Mouse (Mus musculus): ENCODE results near the gene Zfp872. TPM values are rescaled to one million over a fixed set of nuclear protein-coding genes. Genes with fewer than 3 reads are reported as not detected.
"Not testable (repeated sequence)": the region's sequence is repeated elsewhere in the genome, so short reads cannot be mapped to it uniquely, and the experiment has no call there.

The Zfp872 gene
- polyA plus RNA-seq (2016; fragmentation: Nextera tagmentation; extraction: Ambion mirVana): 0.09 and 0.16 TPM in 2 replicates

- peak within 1 kb of the TSS; percentile 73 for H3K4me2 ChIP-seq
- ATAC-seq (ENCODE audit: insufficient number of reproducible peaks, insufficient read depth, low FRiP score, low TSS enrichment, low read depth): peak; percentile 59
- H3K27ac ChIP-seq: no peak within 1 kb of the TSS
- H3K9ac ChIP-seq (replicated peaks): peak within 1 kb of the TSS; percentile 52
- H3K4me3 ChIP-seq (replicated peaks): peak within 1 kb of the TSS; percentile 46
- H3K36me3 ChIP-seq: no peaks in the 10 kb centered on the region
- H3K9me3 ChIP-seq: peaks cover 14% of the 10 kb centered on the region; the same call in 1 of the 2 replicates
- H3K27me3 ChIP-seq: peaks cover 16% of the 10 kb centered on the region
- 13% methylated on average over 43 of the region's 43 CpGs for WGBS
- no peaks in the 10 kb centered on the region for H3K4me1 ChIP-seq (replicated peaks)
Observed at GRCm38 (mm10) chr9:22188025-22188611, at the start of gene Zfp872. Gene Zfp872 (plus strand): TSS chr9:22188090.

DNA sequence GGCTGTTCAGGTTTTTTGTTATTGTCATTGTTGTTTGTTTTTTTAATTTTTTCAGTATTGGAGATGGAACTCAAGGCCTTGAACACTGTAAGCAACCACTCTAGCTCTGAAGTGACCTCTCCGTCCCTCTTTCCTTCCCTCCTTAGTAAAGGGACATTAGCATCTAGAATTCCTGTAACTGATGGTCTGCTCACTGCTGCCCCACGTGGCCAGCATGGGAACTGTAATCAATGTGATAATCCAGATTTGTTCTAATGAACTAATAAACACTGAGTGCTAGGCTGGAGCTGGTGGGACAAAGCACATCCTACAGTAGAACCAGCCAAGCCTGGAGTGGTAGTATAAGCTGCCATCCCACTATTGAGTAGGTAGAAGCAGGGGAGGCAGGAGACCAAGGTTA, 49.4 kb upstream of the Zfp872 start:
- no peak for ATAC-seq (ENCODE audit: insufficient number of reproducible peaks, insufficient read depth, low FRiP score, low TSS enrichment, low read depth)
- no peak overlapping the region for H3K27ac ChIP-seq
- peaks cover 16% of the 10 kb centered on the region; the same call in 1 of the 2 replicates for H3K27me3 ChIP-seq
- H3K9me3 ChIP-seq: no peaks in the 10 kb centered on the region
- no peak overlapping the region for H3K4me3 ChIP-seq (replicated peaks)
- 42% methylated on average over 2 of the region's 2 CpGs for WGBS
- H3K4me2 ChIP-seq: no peak overlapping the region
- peaks cover 5% of the 10 kb centered on the region; the same call in 1 of the 2 replicates for H3K4me1 ChIP-seq (replicated peaks)
- H3K36me3 ChIP-seq: no peaks in the 10 kb centered on the region
- H3K9ac ChIP-seq (replicated peaks): no peak overlapping the region

- Histone ChIP-seq H3K9ac (replicated peaks) (no peak overlapping the region), H3K4me2 (no peak overlapping the region), H3K4me3 (replicated peaks) (no peak overlapping the region), H3K27me3 (peaks cover 15% of the 10 kb centered on the region; the same call in 1 of the 2 replicates), H3K27ac (no peak overlapping the region), H3K36me3 (no peaks in the 10 kb centered on the region), H3K9me3 (no peaks in the 10 kb centered on the region), H3K4me1 (replicated peaks) (peaks cover 5% of the 10 kb centered on the region; the same call in 1 of the 2 replicates)
- no peak for ATAC-seq (ENCODE audit: insufficient number of reproducible peaks, insufficient read depth, low FRiP score, low TSS enrichment, low read depth)
- WGBS: 87% methylated on average over 5 of the region's 5 CpGs
Observed at GRCm38 (mm10) chr9:22139746-22140145, 48.1 kb upstream of the Zfp872 start.

- Histone ChIP-seq H3K4me1 (replicated peaks) (no peaks in the 10 kb centered on the region), H3K36me3 (no peaks in the 10 kb centered on the region), H3K27me3 (no peaks in the 10 kb centered on the region), H3K4me3 (replicated peaks) (no peak overlapping the region), H3K9me3 (peaks cover 8% of the 10 kb centered on the region; the same call in 1 of the 2 replicates), H3K9ac (replicated peaks) (no peak overlapping the region), H3K27ac (no peak overlapping the region), H3K4me2 (no peak overlapping the region)
- ATAC-seq (ENCODE audit: insufficient number of reproducible peaks, insufficient read depth, low FRiP score, low TSS enrichment, low read depth): peak; percentile 59; the same call in 1 of the 2 replicates
- 55% methylated on average over 17 of the region's 17 CpGs for WGBS
Observed at GRCm38 (mm10) chr9:22143108-22144037, 44.5 kb upstream of the Zfp872 start.

- no peak for ATAC-seq (ENCODE audit: insufficient number of reproducible peaks, insufficient read depth, low FRiP score, low TSS enrichment, low read depth)
- Histone ChIP-seq H3K9me3 (peaks cover 8% of the 10 kb centered on the region; the same call in 1 of the 2 replicates), H3K27me3 (no peaks in the 10 kb centered on the region), H3K4me3 (replicated peaks) (no peak overlapping the region), H3K36me3 (no peaks in the 10 kb centered on the region), H3K4me1 (replicated peaks) (no peaks in the 10 kb centered on the region), H3K9ac (replicated peaks) (no peak overlapping the region), H3K4me2 (no peak overlapping the region), H3K27ac (no peak overlapping the region)
- WGBS: 89% methylated on average over 8 of the region's 8 CpGs
Observed at GRCm38 (mm10) chr9:22144304-22144965, 43.5 kb upstream of the Zfp872 start.

- no peak for ATAC-seq (ENCODE audit: insufficient number of reproducible peaks, insufficient read depth, low FRiP score, low TSS enrichment, low read depth)
Observed at GRCm38 (mm10) chr9:22149426-22150248, 38.3 kb upstream of the Zfp872 start.

DNA sequence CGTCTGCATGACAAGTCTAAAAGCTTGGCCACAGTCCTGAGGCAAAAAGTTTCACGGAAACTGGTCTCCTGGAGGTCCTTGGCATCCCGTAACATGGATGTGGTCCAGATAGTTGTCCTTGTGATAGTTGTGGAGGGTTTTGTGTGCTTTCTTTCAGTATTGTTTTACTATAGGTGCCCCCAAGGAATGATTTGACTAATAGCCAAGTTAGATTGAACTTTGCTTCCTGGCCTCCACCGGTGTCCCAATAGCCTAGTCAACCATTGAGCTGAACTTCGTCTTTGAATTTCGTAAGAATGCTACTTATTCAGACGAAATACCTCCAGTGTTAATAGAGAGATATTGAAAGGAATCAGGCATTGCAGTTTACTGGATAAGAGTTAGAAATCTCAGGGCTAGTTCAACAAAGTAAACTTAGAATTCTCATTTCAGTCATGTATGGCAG, 37.6 kb upstream of the Zfp872 start:
- not testable (repeated sequence) for H3K9me3 ChIP-seq; H3K9ac ChIP-seq (replicated peaks); H3K4me2 ChIP-seq; ATAC-seq (ENCODE audit: insufficient number of reproducible peaks, insufficient read depth, low FRiP score, low TSS enrichment, low read depth); H3K27me3 ChIP-seq; H3K4me1 ChIP-seq (replicated peaks); H3K27ac ChIP-seq; H3K36me3 ChIP-seq; H3K4me3 ChIP-seq (replicated peaks)
- WGBS: 87% methylated on average over 7 of the region's 7 CpGs

More at GRCm38 (mm10) chr9:22149426-22150248, 38.3 kb upstream of the Zfp872 start:
- H3K27ac ChIP-seq: no peak overlapping the region
- H3K9me3 ChIP-seq: peaks cover 8% of the 10 kb centered on the region; the same call in 1 of the 2 replicates
- H3K27me3 ChIP-seq: no peaks in the 10 kb centered on the region
- no peaks in the 10 kb centered on the region for H3K4me1 ChIP-seq (replicated peaks)
- no peak overlapping the region for H3K4me2 ChIP-seq
- 75% methylated on average over 20 of the region's 20 CpGs for WGBS
- no peaks in the 10 kb centered on the region for H3K36me3 ChIP-seq
- no peak overlapping the region for H3K9ac ChIP-seq (replicated peaks)
- H3K4me3 ChIP-seq (replicated peaks): no peak overlapping the region

- no peak overlapping the region for H3K9ac ChIP-seq (replicated peaks)
- no peak overlapping the region for H3K4me3 ChIP-seq (replicated peaks)
- no peaks in the 10 kb centered on the region for H3K36me3 ChIP-seq
- no peak for ATAC-seq (ENCODE audit: insufficient number of reproducible peaks, insufficient read depth, low FRiP score, low TSS enrichment, low read depth)
- no peaks in the 10 kb centered on the region for H3K27me3 ChIP-seq
- H3K9me3 ChIP-seq: peaks cover 8% of the 10 kb centered on the region; the same call in 1 of the 2 replicates
- WGBS: 92% methylated on average over 2 of the region's 2 CpGs
- no peak overlapping the region for H3K4me2 ChIP-seq
- peaks cover 4% of the 10 kb centered on the region; the same call in 1 of the 2 replicates for H3K4me1 ChIP-seq (replicated peaks)
- no peak overlapping the region for H3K27ac ChIP-seq
Observed at GRCm38 (mm10) chr9:22150946-22151345, 36.9 kb upstream of the Zfp872 start.

- peaks cover 7% of the 10 kb centered on the region for H3K27me3 ChIP-seq
- no peak overlapping the region for H3K4me2 ChIP-seq
- 91% methylated on average over 3 of the region's 3 CpGs for WGBS
- no peak overlapping the region for H3K9ac ChIP-seq (replicated peaks)
- peaks cover 9% of the 10 kb centered on the region; the same call in 1 of the 2 replicates for H3K36me3 ChIP-seq
- no peak for ATAC-seq (ENCODE audit: insufficient number of reproducible peaks, insufficient read depth, low FRiP score, low TSS enrichment, low read depth)
- H3K9me3 ChIP-seq: no peaks in the 10 kb centered on the region
- H3K4me3 ChIP-seq (replicated peaks): no peak overlapping the region
- no peak overlapping the region for H3K27ac ChIP-seq
- H3K4me1 ChIP-seq (replicated peaks): peaks cover 13% of the 10 kb centered on the region
Observed at GRCm38 (mm10) chr9:22153810-22154209, 34.1 kb upstream of the Zfp872 start.

- peak overlapping the region; percentile 72 for H3K4me2 ChIP-seq
- ATAC-seq (ENCODE audit: insufficient number of reproducible peaks, insufficient read depth, low FRiP score, low TSS enrichment, low read depth): peak; percentile 54; the same call in 1 of the 2 replicates
- no peaks in the 10 kb centered on the region for H3K9me3 ChIP-seq
- 0 out of 2 replicates have a peak overlapping the region, but pooled peaks have one; percentile 13 for H3K4me3 ChIP-seq (replicated peaks)
- H3K27ac ChIP-seq: no peak overlapping the region
- WGBS: 24% methylated on average over 10 of the region's 10 CpGs
- H3K27me3 ChIP-seq: peaks cover 7% of the 10 kb centered on the region
- peaks cover 13% of the 10 kb centered on the region for H3K4me1 ChIP-seq (replicated peaks)
- peaks cover 11% of the 10 kb centered on the region; the same call in 1 of the 2 replicates for H3K36me3 ChIP-seq
- no peak overlapping the region for H3K9ac ChIP-seq (replicated peaks)
Observed at GRCm38 (mm10) chr9:22155614-22156013, 32.3 kb upstream of the Zfp872 start.

Measured in limb, embryonic 12.5 days (tissue).